Mouse (Mus musculus): ENCODE measurements around the gene Fam151b. TPM values are rescaled to one million over a fixed set of nuclear protein-coding genes. Genes with fewer than 3 reads are reported as not detected.

Fam151b gene
- total RNA-seq, 2 experiments from 2014 or later: 0.85 TPM; not detected in 1

DNA sequence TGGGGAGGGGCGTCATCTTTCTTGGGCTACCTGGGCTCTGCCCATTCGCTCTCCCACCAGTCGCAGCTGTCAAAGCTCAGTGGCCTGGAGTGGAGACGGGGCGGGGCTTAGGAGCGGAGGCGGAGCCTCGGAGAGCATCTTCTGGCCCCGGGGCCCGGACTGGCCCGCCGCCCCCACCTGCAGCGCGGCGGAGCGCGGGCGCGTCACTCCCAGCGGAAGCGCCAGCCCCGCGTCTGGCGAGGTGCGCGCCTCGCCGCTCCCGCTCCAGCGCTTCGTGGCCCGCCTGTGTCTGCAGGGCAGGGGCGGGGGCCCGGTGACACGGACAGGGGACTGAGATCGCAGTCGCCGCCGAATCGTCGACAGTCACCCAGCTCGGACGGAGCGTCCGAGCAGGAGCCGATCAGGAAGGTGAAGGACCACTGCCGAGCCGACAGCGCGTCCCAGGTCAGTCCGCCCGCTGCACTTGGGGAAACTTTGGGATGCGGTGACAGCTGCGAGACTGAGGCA lies 58.0 kb downstream of the Fam151b start, which contains the start of gene Ankrd34b:
Gene Ankrd34b (plus strand): TSS at position 139 of the 507 bp plus-strand sequence.
- ATAC-seq (replicated peaks; ENCODE audit: low FRiP score, poor library complexity, severe bottlenecking): no peak; the same call in 1 of the 2 replicates

DNA sequence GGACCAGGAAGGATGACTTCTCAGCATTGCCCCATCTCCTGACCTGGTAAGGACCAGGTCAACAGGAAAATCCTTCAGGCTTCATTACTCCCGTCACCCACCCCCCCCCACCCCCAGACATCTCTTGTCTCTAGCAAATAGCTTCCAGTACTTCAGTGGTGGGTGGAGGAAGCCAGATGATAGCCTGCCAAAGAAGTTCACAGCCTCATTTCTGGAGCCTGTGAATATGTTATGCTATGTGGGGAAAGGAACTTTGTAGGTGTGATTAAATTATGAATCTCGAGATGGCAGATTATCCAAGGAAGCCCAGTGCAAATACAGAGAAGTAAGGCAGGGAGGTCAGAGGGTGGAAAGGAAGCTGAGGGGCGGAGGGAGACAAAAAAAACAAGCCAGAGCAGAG lies 60.1 kb downstream of the Fam151b start:
- no peak for ATAC-seq (replicated peaks; ENCODE audit: low FRiP score, poor library complexity, severe bottlenecking)

DNA sequence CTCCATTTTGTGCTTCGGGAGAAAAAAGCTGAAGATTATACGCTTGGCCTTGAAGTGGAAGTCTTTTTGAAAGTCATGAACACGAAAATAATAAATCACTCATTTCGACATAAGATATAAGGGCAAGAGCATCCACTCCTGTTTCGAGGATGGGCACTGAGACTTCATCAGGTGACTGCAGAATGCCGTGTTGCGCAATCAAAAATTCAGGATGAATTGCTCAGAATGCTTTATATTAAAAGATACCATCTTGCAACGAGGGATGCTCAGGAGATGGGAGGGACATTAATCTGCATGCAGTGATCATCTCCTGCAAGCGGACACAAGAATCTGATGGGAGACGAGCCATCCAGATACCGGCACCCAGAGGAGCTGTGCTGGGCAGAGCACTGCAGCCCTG lies 64.2 kb downstream of the Fam151b start:
- ATAC-seq (replicated peaks; ENCODE audit: low FRiP score, poor library complexity, severe bottlenecking): no peak

DNA sequence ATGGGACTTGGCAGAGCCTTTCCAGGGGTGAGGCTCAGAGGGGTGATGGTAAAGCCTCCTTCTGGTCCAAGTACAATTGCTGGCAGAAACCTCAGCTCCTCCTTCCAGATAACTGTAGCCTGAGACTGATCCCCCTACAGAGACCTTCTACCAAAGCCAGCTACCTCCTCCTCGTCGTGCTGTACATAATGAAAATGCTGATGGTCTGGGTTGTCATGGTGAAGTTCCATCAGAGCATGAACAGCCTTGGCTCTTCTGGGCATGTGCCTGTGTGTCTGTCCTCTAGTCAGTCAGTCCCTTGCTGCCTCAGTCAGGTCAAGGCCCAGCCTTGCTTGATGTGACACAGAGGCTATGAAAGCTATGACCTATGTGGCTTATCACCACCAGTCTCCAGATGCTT lies 73.3 kb downstream of the Fam151b start:
- ATAC-seq (replicated peaks; ENCODE audit: low FRiP score, poor library complexity, severe bottlenecking): no peak

DNA sequence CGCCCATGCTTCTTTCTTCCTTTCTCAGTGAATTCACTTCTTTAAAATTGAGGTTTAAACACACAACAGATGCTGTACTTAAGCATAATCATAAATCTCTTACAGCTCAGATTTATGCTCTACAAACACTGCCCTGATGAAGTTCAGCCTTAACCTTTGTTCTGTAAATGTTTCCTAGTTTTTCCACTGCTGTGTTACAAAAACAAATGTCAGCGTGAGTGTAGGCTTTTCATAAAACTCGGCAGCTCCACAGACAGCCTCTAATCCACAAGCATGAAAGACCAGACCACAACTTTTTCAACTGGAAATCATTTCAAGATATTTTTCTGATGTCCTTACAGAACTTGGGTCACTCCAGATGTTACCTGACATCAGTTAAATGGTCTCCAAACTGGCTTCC lies 80.3 kb downstream of the Fam151b start:
- no peak for ATAC-seq (replicated peaks; ENCODE audit: low FRiP score, poor library complexity, severe bottlenecking)

DNA sequence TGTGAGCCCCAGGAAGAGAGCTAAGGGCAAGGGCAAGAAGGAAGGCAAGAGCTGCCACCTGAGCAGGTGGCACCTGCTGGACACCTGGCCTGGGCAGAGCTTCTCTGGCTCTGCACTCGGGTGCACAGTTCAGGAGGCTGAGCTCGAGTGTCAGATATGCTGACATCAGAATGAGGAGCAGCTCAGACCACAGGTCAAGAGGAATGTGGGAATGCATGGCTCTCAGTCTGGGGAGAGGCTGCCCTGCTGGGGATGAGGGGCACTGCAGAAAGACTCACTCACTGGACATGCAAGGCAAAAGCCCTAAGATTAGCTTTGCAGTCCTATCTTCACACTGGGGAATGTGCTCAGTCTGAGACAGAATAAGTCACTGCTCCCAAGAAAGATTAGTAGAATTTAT lies 81.8 kb downstream of the Fam151b start:
- no peak for ATAC-seq (replicated peaks; ENCODE audit: low FRiP score, poor library complexity, severe bottlenecking)

Other genes starting within 250 kb of the Fam151b start
- not detected in 2 replicates for gene Gm20379, start 178.0 kb downstream of the Fam151b start, total RNA-seq (2015; ENCODE audit: low replicate concordance)
- gene Gm20379, start 178.0 kb downstream of the Fam151b start, total RNA-seq (2017; ENCODE audit: low replicate concordance): not detected in 2 replicates
- gene Dhfr, start 129.3 kb downstream of the Fam151b start, total RNA-seq (2015; ENCODE audit: low replicate concordance): 6.1 and 8.8 TPM in 2 replicates
- gene Dhfr, start 129.3 kb downstream of the Fam151b start, total RNA-seq (2017; ENCODE audit: low replicate concordance): 7.1 TPM in 2 replicates
- gene Msh3, start 129.0 kb downstream of the Fam151b start, total RNA-seq (2015; ENCODE audit: low replicate concordance): 8.5 and 11.3 TPM in 2 replicates
- 12.7 and 19.8 TPM in 2 replicates for gene Msh3, start 129.0 kb downstream of the Fam151b start, total RNA-seq (2017; ENCODE audit: low replicate concordance)
- gene Ankrd34b, start 58.1 kb downstream of the Fam151b start, total RNA-seq (2015; ENCODE audit: low replicate concordance): not detected in 2 replicates
- gene Ankrd34b, start 58.1 kb downstream of the Fam151b start, total RNA-seq (2017; ENCODE audit: low replicate concordance): not detected in 2 replicates
- 0.96 and 5.0 TPM in 2 replicates for gene Zfyve16, start 46.9 kb upstream of the Fam151b start, total RNA-seq (2015; ENCODE audit: low replicate concordance)
- gene Zfyve16, start 46.9 kb upstream of the Fam151b start, total RNA-seq (2017; ENCODE audit: low replicate concordance): 3.2 and 4.6 TPM in 2 replicates
- gene Spz1, start 92.2 kb upstream of the Fam151b start, total RNA-seq (2015; ENCODE audit: low replicate concordance): not detected in 2 replicates
- not detected in 2 replicates for gene Spz1, start 92.2 kb upstream of the Fam151b start, total RNA-seq (2017; ENCODE audit: low replicate concordance)
- gene Serinc5, start 127.1 kb upstream of the Fam151b start, total RNA-seq (2015; ENCODE audit: low replicate concordance): 34.7 and 41.3 TPM in 2 replicates
- gene Serinc5, start 127.1 kb upstream of the Fam151b start, total RNA-seq (2017; ENCODE audit: low replicate concordance): 42.4 and 50.7 TPM in 2 replicates